Mouse (Mus musculus): ENCODE results near the gene Pinlyp.

- TF ChIP-seq CTCF (IDR thresholded peaks at IDR 0.05; ENCODE audit: extremely low read depth, insufficient read length, insufficient replicate concordance, low read depth, low read length) (no peak), POLR2A (IDR thresholded peaks at IDR 0.05; ENCODE audit: low read depth, low read length) (no peak)
Measured at GRCm38 (mm10) chr7:24555786-24556185, 9.9 kb upstream of the Pinlyp start.
